Mouse (Mus musculus): ENCODE data around the gene Kctd10. TPM values are rescaled to one million over a fixed set of nuclear protein-coding genes. Genes with fewer than 3 reads are reported as not detected.

Kctd10 gene
- polyA plus RNA-seq, 1 experiment = 142 TPM

DNA sequence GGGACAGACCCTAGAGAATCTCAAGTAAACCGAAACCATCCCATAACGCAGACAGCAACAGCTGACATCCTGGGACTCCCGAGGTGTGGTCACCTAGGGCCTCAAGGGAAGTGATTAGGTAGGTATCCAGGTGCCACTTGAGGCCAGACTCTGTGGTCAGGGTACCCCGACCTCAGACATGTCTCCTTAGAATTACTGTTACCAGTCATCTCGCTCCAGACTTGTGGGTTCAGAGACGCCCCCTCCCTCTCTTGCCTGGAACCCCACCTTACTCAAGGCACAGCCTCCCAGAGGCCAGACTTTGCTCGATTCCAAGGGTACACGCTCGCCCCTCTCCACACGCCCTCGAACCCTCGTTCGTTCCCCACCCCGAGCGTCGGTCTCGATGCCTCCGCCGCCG is 545 bp downstream of the Kctd10 start:
- no peak for DNase-seq (ENCODE audit: low spot score)

DNA sequence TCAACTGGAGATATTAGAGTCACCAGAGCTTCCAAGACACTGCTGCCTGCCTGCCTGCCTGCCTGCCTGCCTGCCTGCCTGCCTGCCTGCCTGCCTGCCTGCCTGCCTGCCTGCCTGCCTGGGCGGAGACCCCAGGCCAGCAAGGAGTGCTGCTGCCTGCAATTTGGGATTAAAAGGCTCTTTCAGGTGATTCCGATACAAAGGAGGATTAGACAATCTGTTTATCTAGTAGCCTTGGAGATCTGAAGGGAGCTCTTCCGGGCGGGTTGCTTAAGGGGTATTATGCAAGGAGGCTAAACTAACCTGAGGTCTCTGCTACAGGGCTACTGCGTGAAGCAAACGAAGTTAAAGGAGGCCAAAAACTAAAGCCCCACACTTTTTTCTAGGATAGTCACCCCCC is 1.4 kb downstream of the Kctd10 start:
- DNase-seq (ENCODE audit: low spot score) = no peak

- DNase-seq (ENCODE audit: low spot score) = no peak
These were observed 2.0 kb downstream of the Kctd10 start for GRCm38 (mm10) chr5:114378177-114378920.

DNA sequence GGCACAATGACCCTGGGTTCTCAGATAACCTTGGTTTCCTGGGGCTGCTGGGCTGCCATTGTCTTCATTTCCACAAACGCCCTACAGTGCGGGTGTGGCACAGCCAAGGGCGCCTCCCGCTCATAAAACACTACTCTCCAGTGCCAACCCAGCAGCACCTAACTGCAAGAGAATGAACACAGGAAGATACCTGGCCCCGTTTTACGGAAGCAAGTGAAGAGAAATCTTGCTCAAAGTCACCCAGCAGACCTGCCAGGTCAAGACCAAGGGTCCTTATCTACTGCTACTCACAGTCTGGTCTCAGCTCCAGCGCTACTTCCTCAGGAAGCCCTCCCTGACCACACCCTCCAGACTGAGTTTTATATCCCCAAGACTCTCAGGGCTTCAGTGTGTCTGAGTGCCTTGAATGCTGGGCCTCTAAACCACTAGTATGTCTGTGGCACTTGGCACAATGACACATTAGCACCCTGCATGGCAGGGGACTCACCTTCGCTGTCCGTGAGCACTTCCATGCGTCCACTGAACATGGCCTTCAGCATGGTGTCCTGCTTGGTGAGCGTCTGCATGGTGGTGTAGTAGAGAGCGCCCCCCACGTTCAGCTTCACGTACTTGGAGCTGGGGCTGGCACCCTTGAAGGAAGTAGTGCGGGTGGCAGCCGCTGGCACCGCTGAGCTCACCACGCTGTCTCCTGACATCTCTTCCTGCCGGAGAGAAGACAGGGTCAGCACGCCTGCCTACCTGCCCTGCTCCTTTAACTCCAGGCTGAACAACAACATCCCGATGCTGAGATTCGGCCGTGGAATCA is 5.7 kb downstream of the Kctd10 start:
- DNase-seq (ENCODE audit: low spot score) = no peak

DNA sequence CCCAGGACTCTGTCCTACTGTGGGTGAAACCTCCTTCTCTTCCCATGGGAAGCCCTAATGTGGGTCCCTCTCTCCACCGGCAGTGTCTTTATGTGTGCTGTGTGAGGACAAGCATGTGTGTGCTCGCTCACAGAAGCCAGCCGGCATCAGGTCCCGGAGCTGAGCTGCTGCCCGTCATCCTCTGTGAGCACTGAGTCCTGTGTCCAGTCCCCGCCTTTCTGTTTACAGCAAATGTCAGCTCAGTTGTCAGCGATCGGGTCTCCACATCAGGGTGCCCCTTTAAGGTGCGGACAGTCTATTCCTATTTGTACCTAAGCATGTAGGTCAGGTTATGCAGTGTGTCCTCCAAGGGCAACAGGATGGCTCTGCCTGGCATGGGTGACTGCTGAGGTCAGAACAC is 6.7 kb downstream of the Kctd10 start:
- no peak for DNase-seq (ENCODE audit: low spot score)

- DNase-seq (ENCODE audit: low spot score) = no peak
These were observed 7.1 kb downstream of the Kctd10 start for GRCm38 (mm10) chr5:114373174-114373573.

GRCm38 (mm10) chr5:114372565-114372964 is 7.7 kb downstream of the Kctd10 start:
- DNase-seq (ENCODE audit: low spot score) = no peak

- no peak for DNase-seq (ENCODE audit: low spot score)
These were observed 8.4 kb downstream of the Kctd10 start for GRCm38 (mm10) chr5:114371731-114372473.

DNA sequence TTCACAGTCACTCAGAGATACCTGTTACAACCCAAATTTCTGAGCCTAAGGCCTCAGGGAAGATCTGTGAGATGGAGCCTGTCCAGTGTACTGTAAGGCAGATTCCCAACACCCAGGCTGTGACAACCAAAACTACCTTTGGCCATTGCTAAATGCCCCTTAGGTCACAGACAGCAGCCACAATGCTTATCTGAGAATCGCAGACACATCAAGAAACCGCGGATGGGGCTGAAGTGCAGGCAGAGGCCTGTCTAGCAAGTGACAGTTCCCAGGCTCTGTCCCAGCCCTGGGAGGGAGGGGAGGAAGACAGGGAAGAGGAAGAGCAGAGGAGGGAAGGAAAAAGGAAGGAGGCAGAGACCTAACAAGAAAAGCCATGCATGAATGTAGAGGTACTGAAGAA is 9.0 kb downstream of the Kctd10 start:
- DNase-seq (ENCODE audit: low spot score) = no peak

- no peak for DNase-seq (ENCODE audit: low spot score)
These were observed 9.9 kb downstream of the Kctd10 start for GRCm38 (mm10) chr5:114370371-114370776.

- no peak for DNase-seq (ENCODE audit: low spot score)
These were observed 10.4 kb downstream of the Kctd10 start for GRCm38 (mm10) chr5:114369921-114370320.

GRCm38 (mm10) chr5:114368803-114369496 is 11.4 kb downstream of the Kctd10 start:
- no peak for DNase-seq (ENCODE audit: low spot score)

DNA sequence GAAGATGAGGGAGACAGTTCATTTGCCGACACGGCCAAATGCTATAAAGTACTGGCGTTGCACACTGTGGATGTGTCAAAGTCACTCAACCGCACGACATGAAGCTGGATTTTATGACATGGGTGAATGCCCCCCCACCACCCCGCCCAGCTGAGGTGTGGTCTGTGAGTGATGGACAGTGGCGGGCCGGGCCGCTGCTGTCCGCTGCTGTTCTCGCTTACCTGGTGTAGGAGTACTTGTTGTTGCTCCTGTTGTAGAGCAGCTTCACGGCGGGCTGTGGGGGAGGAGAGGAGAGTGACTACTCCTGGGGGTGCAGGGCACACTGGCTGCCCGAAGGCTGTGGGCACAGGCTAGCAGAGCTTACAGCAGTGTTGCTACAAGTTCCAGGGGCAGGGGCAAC is 12.2 kb downstream of the Kctd10 start:
- DNase-seq (ENCODE audit: low spot score) = no peak

DNA sequence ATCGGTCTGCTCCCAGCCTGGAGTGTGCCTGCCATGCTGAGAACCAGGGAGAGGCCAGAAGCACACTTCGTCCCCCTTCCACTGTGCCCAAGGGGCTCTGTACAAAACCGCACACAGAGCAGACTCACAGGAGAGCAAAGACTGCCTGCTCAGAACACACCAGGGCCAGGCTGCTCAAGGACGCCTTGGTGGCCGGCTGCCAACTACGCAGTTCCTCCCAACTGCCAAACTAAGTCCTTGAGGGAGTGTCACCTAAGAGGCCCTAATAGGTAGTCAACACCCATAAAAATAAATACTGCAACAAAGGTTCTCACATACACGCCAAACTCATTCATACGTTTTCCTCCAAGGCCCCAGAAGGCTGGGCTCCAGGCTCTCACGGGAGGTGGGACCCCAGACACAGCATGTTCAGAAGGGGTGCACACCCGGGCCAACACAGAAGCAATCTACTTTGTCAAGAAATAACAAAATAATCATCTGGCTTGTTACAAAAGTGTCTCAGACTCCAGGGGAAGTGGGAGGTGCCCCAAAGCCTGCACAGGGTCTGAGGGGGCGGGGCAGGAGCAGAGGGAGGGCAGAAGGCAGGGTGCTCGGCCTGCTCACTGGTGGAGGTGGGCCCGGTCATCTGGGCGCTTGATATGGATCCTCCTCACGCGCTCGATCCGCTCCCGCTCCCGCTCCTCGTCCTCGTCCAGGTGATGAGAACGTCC is 15.1 kb downstream of the Kctd10 start:
- DNase-seq (ENCODE audit: low spot score) = no peak

DNA sequence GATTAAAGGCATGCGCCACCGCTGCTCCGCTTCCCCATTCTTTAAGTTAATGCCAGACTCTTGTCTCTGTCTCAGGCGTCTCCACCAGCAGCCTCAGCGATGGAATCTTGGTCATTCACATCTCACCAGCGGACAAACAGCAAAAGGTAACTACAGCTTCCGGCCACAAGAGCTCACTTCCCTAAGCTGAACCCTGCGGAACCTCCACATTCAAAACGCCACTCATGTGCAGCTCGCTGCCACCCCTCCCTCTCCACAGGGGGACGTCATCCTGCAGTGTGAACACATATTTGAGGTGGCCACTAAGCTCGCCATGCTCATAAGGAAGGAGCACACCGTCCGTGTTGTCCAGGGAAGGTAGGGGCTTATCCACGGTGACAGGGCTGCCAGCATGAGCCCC is 19.3 kb downstream of the Kctd10 start:
- DNase-seq (ENCODE audit: low spot score) = no peak

DNA sequence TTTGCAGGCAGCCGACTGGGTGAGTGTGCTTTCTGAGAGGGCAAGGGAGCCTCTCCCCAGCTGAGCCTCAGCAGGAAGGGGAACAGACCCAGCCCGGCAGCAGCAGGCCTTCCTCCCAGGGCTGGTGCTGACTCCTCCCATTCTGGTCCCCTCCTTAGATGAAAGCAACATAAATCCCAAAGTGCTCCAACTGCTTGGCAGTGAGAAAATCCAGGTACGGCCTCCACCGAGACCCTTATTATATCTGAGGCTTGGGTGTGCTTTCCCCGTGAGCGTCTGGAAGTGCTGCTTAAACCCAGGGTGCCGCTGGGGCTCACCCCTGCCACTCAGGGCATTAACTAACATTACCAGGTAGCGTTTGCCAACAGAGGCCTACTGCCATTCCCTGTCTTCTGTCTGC is 20.7 kb downstream of the Kctd10 start:
- DNase-seq (ENCODE audit: low spot score) = no peak

DNA sequence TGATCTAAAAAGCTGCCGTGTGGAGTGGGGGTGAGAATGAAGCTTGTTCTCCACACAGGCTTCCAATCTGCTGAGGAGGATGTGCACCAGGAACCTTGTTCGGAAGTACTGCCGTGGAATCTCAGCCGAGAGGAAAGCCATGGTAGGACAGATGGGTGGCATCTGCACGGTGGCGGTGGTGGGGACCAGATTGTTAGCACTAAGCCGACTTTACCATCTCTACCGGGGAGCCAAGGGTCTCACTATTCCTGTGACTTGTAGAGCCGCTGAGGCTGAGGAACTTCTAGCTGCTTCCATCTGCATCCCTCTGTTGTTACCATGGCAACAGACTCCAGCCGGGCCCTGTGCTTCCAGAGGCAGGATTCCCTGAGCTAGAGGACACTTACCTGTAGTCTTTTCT is 21.5 kb downstream of the Kctd10 start:
- no peak for DNase-seq (ENCODE audit: low spot score)

- DNase-seq (ENCODE audit: low spot score) = no peak
These were observed 23.2 kb downstream of the Kctd10 start for GRCm38 (mm10) chr5:114356936-114357751.

DNA sequence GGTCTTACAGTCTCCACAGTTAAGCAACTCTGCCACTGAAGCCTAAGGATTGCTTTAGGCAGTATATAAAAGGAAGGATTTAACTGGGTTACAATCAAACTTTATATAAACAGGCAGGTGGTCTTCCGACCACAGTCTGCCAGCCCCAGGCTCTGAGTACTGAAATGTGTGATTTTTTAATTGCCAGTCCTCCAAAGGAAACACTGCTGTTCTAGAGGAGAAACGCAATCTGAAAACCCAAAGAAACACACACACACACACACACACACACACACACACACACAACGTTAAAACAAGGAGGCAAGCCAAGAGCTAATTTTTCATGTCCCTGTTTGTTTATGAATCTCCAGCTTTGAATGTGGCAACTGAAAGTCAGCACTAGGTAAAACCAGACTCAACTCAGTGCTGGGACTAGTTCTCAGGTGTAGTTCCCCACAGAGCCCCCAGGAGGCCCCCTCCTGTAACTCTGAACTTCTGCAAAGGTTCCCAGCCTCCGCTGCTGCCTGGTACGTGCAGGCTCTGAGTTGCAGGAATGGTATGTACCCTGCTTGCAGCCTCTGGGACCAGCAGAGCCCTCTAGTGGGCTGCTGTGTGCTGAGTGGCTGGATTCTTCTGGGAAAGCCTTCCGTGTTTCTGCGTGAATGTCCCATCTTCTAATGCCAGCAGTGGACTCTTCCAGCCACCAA is 23.9 kb downstream of the Kctd10 start:
- DNase-seq (ENCODE audit: low spot score) = no peak

DNA sequence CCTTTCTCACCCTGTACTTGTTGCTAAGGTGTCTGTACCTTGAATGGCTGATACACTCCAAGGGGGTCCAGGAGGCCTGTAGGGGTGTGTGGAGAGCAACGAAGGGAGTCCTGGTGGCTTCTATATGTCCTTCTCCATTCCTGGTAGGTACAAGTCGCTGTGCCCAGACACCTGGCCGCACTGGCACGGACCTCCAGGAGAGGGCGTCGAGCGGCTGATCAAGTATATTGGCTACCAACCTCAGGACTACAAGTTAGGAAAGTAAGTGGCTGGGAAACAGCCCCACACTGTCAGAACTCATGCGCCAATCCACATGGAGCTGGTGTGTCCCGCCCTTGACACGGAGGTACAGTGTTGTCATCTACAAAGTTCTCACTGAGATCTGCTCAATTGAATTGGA is 28.8 kb downstream of the Kctd10 start:
- DNase-seq (ENCODE audit: low spot score) = no peak

All from urinary bladder, adult 2 months (tissue).